Mouse (Mus musculus) CH12F3 (cell line): Measurements from ENCODE around the gene Vash2.
"Not testable (repeated sequence)": the region's sequence is repeated elsewhere in the genome, so short reads cannot be mapped to it uniquely, and the experiment has no call there.

Source experiments
- in situ Hi-C: fragments of 300-500 bp; cut with MboI; formaldehyde crosslinking; loops from 2 replicates; pipeline ENCODE4 v1.14.3; 2020; ENCODE audit warnings: low sequenced_read_pairs

Gene Vash2

GRCm38 (mm10) chr1:190927751-190928369 lies 51.2 kb downstream of the Vash2 start:
- in situ Hi-C loops = no loop called here

GRCm38 (mm10) chr1:190927311-190927710 lies 51.8 kb downstream of the Vash2 start:
- in situ Hi-C loops = no loop called here

GRCm38 (mm10) chr1:190924812-190925211 lies 54.3 kb downstream of the Vash2 start, which contains the start of gene Angel2:
TSS of gene Angel2 (plus strand) at chr1:190925112.
- in situ Hi-C loops = not testable (repeated sequence)

GRCm38 (mm10) chr1:190919725-190920469 lies 59.2 kb downstream of the Vash2 start:
- in situ Hi-C loops = no loop called here

- in situ Hi-C loops = no loop called here
Observed at GRCm38 (mm10) chr1:190918938-190919337, 60.2 kb downstream of the Vash2 start.

GRCm38 (mm10) chr1:190912623-190913022 lies 66.5 kb downstream of the Vash2 start:
- in situ Hi-C loops = no loop called here

GRCm38 (mm10) chr1:190911415-190912123 lies 67.5 kb downstream of the Vash2 start, which contains the start of gene Rps6kc1:
TSS of gene Rps6kc1 (minus strand) at chr1:190911770.
- in situ Hi-C loops = no loop called here

GRCm38 (mm10) chr1:190910836-190911235 lies 68.3 kb downstream of the Vash2 start:
- in situ Hi-C loops = no loop called here

- in situ Hi-C loops = no loop called here
Observed at GRCm38 (mm10) chr1:190904714-190905113, 74.4 kb downstream of the Vash2 start.

- in situ Hi-C loops = no loop called here
Observed at GRCm38 (mm10) chr1:190904136-190904535, 75.0 kb downstream of the Vash2 start.

- in situ Hi-C loops = no loop called here
Observed at GRCm38 (mm10) chr1:190901082-190901481, 78.0 kb downstream of the Vash2 start.

GRCm38 (mm10) chr1:190898899-190899575 lies 80.1 kb downstream of the Vash2 start:
- in situ Hi-C loops = no loop called here

- in situ Hi-C loops = no loop called here
Observed at GRCm38 (mm10) chr1:190898186-190898585, 80.9 kb downstream of the Vash2 start.
